Mouse (Mus musculus): ENCODE measurements around the gene Myo5a.

GRCm38 (mm10) chr9:75221420-75222287 lies 150.8 kb downstream of the Myo5a start:
- TF ChIP-seq CTCF (IDR thresholded peaks at IDR 0.05) (no peak), POLR2A (IDR thresholded peaks at IDR 0.05; ENCODE audit: insufficient read depth, low read depth, low read length) (no peak), EP300 (IDR thresholded peaks at IDR 0.05; ENCODE audit: insufficient read depth, low read depth, low read length) (no peak)

Data from heart, adult 2 months (tissue).